Mouse (Mus musculus): Measurements from ENCODE around the gene Midn.

Gene Midn

GRCm38 (mm10) chr10:80194441-80194840, 46.4 kb downstream of the Midn start:
- no peak for DNase-seq (ENCODE audit: low spot score)

- no peak for DNase-seq (ENCODE audit: low spot score)
Observed at GRCm38 (mm10) chr10:80196167-80196566, 48.1 kb downstream of the Midn start.

- no peak for DNase-seq (ENCODE audit: low spot score)
Observed at GRCm38 (mm10) chr10:80196778-80197581, 48.9 kb downstream of the Midn start.

GRCm38 (mm10) chr10:80199440-80200008, 51.5 kb downstream of the Midn start:
- DNase-seq (ENCODE audit: low spot score): peak; percentile 95

- no peak for DNase-seq (ENCODE audit: low spot score)
Observed at GRCm38 (mm10) chr10:80200485-80200884, 52.4 kb downstream of the Midn start.

- no peak for DNase-seq (ENCODE audit: low spot score)
Observed at GRCm38 (mm10) chr10:80204055-80204454, 56.0 kb downstream of the Midn start.

GRCm38 (mm10) chr10:80207201-80207600, 59.1 kb downstream of the Midn start:
- DNase-seq (ENCODE audit: low spot score): no peak

- DNase-seq (ENCODE audit: low spot score): no peak
Observed at GRCm38 (mm10) chr10:80207676-80208075, 59.6 kb downstream of the Midn start.

Measured in retina, embryonic 14.5 days (tissue).